Mouse (Mus musculus): ENCODE measurements around the gene Slc39a9.

Gene Slc39a9
- long read RNA-seq, experiment 1, full-length matches to known transcripts, result 3 of 10 reads
- long read RNA-seq, experiment 1, partial matches to known transcripts, result 1 of 10 reads
- long read RNA-seq, experiment 1, other reads (novel, unspliced or antisense), result 6 of 10 reads
- long read RNA-seq, experiment 2, full-length matches to known transcripts, result 1 of 18 reads
- long read RNA-seq, experiment 2, partial matches to known transcripts, result 2 of 18 reads
- long read RNA-seq, experiment 2, other reads (novel, unspliced or antisense), result 15 of 18 reads

DNA sequence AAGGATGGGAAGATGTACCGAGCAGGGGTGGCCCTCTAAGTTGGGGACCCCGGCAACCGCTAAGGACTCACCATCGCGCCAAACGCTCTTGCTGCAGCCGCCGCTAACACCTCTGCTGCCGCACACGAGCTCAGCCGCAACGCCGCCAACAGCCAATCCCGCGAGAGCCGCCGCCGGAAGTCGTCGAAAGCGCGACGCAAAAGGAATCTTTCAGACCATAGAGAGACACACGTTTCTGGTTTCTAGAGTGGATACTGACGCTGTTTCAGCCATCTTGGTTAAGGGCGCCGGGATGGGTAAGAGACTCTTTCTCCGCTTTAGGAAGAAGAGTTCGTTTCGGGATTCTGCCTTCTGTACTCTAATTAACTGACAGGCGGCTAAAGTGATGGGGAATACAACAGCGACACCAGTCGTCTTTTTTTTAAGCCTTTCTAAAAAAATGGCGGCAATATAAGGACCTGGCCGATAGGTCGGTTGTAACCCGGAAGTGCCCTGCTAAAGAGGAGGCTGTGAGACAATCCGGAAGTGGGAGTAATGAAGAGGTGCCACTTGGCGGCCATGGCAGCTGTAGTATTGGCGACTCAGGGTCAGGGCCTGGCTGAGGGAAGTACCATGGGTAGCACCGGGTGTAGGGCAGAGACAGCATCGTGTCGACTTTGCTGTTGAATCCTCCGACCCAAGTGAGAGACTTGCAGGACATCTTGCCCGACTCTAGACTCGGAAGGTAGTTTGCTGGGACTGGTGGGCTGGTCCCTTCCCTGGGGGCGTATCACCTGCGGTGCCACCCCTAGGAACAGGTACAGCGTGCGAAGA lies at the start of gene Slc39a9, which contains the start of gene Erh:
Gene Slc39a9 (plus strand): TSS at position 191 of the 813 bp plus-strand sequence.
Gene Erh (minus strand): TSS at position 649 of the 813 bp plus-strand sequence.
- intact Hi-C loops (cut with DNase I), result no loop called here

DNA sequence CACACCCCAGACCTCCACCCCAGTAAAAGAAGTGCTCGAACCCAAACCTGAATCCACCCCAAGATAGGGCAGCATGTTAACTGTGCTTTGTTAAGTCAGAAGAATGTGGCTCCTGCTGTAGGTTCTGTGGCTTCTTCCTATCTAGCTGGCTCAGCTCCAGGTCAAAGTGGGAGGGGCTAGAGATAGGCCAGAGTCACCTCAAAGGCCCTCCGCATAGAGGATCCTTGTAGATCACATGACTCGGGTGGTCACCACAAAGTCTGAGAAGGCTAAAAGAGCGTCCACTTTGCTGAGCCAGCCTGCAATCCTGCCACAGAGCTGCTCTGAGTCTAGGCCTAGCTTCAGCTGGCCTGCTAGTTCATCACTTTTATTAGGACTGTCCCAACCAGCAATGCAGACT lies 49.5 kb upstream of the Slc39a9 start:
- intact Hi-C loops (cut with DNase I), result no loop called here

GRCm38 (mm10) chr12:80594781-80595180 lies 48.9 kb upstream of the Slc39a9 start:
- intact Hi-C loops (cut with DNase I), result no loop called here

DNA sequence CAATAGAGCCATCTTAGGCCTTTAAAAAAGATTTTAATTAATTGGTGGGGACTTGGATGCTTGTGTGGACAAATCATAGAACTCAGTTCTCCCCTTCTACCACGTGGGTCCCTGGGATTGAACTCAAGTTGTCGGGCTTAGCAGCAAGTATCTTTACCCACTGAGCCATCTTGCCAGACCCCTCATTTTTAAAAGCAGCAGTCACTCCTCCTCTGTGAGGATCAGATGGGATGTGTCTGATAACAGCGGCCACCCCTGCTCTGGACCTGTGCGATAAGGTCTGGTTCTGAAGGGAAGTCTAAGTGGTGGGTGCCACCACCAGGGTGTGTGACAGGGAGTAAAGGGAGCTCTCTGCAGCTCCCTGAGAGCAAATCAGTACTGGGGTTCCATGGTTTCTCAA lies 48.1 kb upstream of the Slc39a9 start:
- intact Hi-C loops (cut with DNase I), result no loop called here

DNA sequence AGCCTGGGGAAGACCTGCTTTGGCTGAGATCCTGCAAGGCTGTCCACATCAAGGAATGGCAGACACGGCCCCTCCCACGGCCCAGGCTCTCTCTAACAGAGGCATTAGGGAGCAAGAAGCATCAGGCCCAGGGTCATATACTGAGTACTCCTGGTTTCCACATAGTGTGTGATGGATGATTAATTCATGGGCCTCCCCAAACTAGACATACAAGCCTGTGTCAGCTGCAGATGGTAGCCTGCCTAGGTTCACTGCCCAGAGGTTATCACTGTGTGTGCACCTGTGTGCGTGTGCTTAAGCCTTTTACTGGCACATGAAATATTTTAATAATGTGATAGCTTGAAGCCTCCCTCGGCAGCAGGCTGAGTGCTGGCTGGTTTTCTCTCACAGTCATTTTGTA lies 47.7 kb upstream of the Slc39a9 start:
- intact Hi-C loops (cut with DNase I), result no loop called here

GRCm38 (mm10) chr12:80598236-80598635 lies 45.4 kb upstream of the Slc39a9 start:
- intact Hi-C loops (cut with DNase I), result no loop called here

- intact Hi-C loops (cut with DNase I), result no loop called here
Observed at GRCm38 (mm10) chr12:80598756-80599155, 44.9 kb upstream of the Slc39a9 start.

- intact Hi-C loops (cut with DNase I), result no loop called here
Observed at GRCm38 (mm10) chr12:80601597-80602269, 42.0 kb upstream of the Slc39a9 start.

GRCm38 (mm10) chr12:80602432-80602831 lies 41.3 kb upstream of the Slc39a9 start:
- intact Hi-C loops (cut with DNase I), result no loop called here

- intact Hi-C loops (cut with DNase I), result no loop called here
Observed at GRCm38 (mm10) chr12:80603566-80603965, 40.1 kb upstream of the Slc39a9 start.

- intact Hi-C loops (cut with DNase I), result no loop called here
Observed at GRCm38 (mm10) chr12:80604218-80604617, 39.5 kb upstream of the Slc39a9 start.

- intact Hi-C loops (cut with DNase I), result no loop called here
Observed at GRCm38 (mm10) chr12:80608576-80608975, 35.1 kb upstream of the Slc39a9 start.

- intact Hi-C loops (cut with DNase I), result no loop called here
Observed at GRCm38 (mm10) chr12:80609928-80610327, 33.8 kb upstream of the Slc39a9 start.

GRCm38 (mm10) chr12:80612113-80612791 lies 31.4 kb upstream of the Slc39a9 start:
- intact Hi-C loops (cut with DNase I), result no loop called here

DNA sequence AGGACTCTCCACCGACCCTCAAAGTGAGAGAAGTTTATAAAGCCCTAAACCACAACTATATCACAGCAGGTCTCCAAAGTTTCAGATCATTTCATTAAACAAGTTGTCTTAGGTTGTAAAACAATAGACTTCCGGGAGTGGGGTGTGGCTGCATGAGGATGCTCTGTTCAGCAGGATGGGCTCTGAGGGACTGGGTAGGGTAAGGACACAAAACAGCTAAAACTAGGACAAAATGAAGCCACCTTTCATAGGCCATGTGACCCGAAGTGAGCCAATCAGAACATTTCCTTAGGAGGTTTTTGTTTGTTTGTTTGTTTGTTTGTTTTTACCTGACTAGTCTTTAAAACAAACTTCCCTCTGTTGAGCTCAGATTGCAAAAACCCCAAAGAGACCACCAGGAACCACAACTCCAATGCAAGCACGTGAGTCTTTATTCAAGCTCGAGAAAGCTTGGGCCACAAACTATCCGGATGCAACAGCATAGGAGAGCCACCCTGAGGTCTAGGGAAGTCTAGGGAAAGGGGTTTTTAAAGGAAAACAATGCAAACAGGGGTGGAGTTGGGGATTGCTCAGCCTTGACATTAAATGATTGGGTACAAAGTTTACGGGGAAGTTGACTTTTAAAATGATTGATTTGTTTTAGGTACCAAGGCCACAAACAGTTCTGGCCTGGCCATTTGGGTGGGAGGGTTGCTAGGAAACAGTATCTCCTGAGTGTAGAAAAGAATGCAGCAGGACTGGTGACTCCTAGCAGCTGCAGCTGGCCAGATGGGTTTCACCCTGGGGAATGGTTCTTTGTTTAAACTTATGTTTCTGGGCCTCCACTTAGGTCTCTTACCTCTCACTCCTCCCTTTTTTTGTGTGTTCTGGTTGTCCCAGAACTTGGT lies 28.1 kb upstream of the Slc39a9 start:
- intact Hi-C loops (cut with DNase I), result no loop called here

- intact Hi-C loops (cut with DNase I), result no loop called here
Observed at GRCm38 (mm10) chr12:80620501-80620900, 23.2 kb upstream of the Slc39a9 start.

DNA sequence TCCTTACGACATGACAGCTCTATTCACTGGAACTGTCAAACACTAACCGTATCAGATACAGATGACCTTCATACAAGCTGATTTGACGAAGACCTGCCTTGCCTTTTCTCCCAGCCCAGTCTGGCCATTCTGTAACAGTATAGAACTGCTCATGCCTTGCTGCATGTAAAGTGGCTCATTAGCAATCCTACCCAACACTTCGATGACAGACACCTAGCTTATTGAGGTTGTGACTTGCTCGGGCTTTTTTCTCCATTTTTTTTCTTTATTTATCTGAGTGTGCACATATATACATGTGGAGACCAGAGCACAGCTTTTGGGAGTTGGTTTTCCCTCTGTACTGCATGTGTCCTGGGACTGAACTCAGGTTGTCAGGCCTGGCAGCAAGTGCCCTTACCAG lies 11.9 kb upstream of the Slc39a9 start:
- intact Hi-C loops (cut with DNase I), result no loop called here

GRCm38 (mm10) chr12:80642725-80643692 lies 674 bp upstream of the Slc39a9 start:
- intact Hi-C loops (cut with DNase I), result no loop called here

DNA sequence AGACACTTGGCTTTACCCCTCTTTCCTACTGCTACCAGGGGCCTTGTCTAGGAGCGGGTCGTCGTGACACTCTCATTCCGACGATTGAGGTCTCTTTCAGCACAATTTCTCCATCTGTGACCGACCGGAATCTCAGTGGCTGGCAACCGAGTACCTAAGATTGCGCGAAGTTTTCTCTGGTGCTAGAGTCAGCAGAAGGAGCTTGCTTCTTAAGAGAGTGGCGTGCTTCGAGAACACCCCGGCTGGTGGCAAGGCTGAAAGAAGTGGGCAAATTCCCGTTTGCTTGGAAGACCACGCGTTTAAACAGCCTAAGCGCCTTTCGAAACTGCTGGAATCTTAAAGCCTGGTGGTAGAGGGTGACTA lies 804 bp downstream of the Slc39a9 start:
- intact Hi-C loops (cut with DNase I), result no loop called here

All from adrenal gland (tissue).